Mouse (Mus musculus) neural tube, embryonic 13.5 days (tissue): ENCODE results near the gene Ppib. TPM values are rescaled to one million over a fixed set of nuclear protein-coding genes. Genes with fewer than 3 reads are reported as not detected.
A peak's percentile ranks its signal among the peaks of the same experiment; 100 is the strongest.

Experiments used
- ATAC-seq: fragments of 200-750 bp; cut with Nextera tagmentation; 2 replicates; pipeline ENCODE4 v1.8.0; 2017; ENCODE audit warnings: low read depth, mild to moderate bottlenecking, moderate TSS enrichment, moderate library complexity
- H3K27ac ChIP-seq: fragments of 300-500 bp; sonication (generic); replicated peaks from 2 replicates; pipeline ENCODE4 v1.5.1; 2015; ENCODE audit warnings: moderate library complexity, mild to moderate bottlenecking, inconsistent platforms
- H3K27me3 ChIP-seq: fragments of 300-500 bp; sonication (generic); 2 replicates; pipeline ENCODE4 v1.6.1; 2015; ENCODE audit warnings: mild to moderate bottlenecking, inconsistent platforms
- H3K36me3 ChIP-seq: fragments of 300-500 bp; sonication (generic); 2 replicates; pipeline ENCODE4 v1.6.1; 2015; ENCODE audit warnings: mild to moderate bottlenecking, inconsistent platforms
- H3K4me1 ChIP-seq: fragments of 300-500 bp; sonication (generic); replicated peaks from 2 replicates; pipeline ENCODE4 v1.6.1; 2015; ENCODE audit warnings: inconsistent platforms
- H3K4me2 ChIP-seq: fragments of 300-500 bp; sonication (generic); 2 replicates; pipeline ENCODE4 v1.6.1; 2015; ENCODE audit warnings: inconsistent platforms, mild to moderate bottlenecking, moderate library complexity
- H3K4me3 ChIP-seq: fragments of 300-500 bp; sonication (generic); 2 replicates; pipeline ENCODE4 v1.5.1; 2015; ENCODE audit warnings: mild to moderate bottlenecking, inconsistent platforms
- H3K9ac ChIP-seq: fragments of 300-500 bp; sonication (generic); 2 replicates; pipeline ENCODE4 v1.6.1; 2015; ENCODE audit warnings: moderate library complexity, mild to moderate bottlenecking, inconsistent platforms
- H3K9me3 ChIP-seq: fragments of 300-500 bp; sonication (generic); 2 replicates; pipeline ENCODE4 v1.6.1; 2016; ENCODE audit warnings: inconsistent platforms
- WGBS: fragments of 180-500 bp; shearing (Covaris S2); methylation state at CpG from one replicate; pipeline ENCODE4 v1.1.7; 2015; 5-methylcytosine and 5-hydroxymethylcytosine counted together
- polyA plus RNA-seq: library from polyadenylated mRNA; unstranded; fragments of >200 nt; fragmentation: Nextera tagmentation; extraction: Ambion mirVana; gene quantifications from 2 replicates; pipeline ENCODE4 v1.2.1, GENCODE M21; 2015

The Ppib gene
- polyA plus RNA-seq, 1 experiment from 2014 or later = 438 TPM

DNA sequence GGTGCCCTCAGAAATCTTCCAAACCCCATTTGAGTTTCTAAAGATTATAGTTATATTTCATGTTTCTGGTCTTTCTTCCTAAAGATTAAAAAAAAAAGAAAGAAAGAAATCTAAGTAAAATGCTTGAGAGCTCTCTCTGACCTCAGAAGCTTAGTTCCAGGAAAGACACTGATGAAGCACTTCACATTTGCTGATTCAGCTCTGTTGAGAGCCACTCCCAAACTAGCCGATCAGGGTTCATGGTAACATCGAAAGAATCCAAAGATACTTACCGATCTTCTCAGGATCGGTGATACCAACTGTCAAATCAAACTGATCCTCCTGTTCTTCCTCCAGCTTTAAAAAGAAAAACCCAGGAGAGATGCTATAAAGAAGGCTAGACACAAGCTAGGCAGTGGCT lies 44.6 kb downstream of the Ppib start:
- Histone ChIP-seq H3K27ac (no peak overlapping the region), H3K4me1 (no peaks in the 10 kb centered on the region), H3K27me3 (no peaks in the 10 kb centered on the region), H3K36me3 (peaks cover 95% of the 10 kb centered on the region), H3K4me2 (no peak overlapping the region), H3K9me3 (no peaks in the 10 kb centered on the region), H3K4me3 (no peak overlapping the region), H3K9ac (no peak overlapping the region)
- ATAC-seq = no peak
- 94% methylated on average over 4 of the region's 4 CpGs for WGBS

DNA sequence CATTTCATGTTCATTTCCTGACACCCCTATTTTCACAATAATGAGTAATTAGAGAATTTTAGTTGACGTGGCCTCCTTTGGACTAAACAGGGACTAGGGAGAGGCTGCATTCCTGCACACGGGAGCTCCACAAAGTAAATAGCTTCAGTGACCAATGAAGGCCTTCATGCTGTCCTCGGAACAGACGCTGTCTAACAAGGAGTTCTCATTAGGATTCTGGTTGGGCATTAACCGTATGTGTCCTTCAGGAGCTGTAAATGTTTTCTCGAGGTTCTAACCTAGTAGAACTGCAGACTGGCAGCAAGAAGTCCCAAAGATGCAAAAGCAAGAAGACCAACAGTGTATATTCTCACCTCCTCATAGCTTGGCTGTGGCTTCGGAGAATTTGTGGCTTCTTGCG lies 45.1 kb downstream of the Ppib start:
- peaks cover 3% of the 10 kb centered on the region for H3K4me1 ChIP-seq
- WGBS = 92% methylated on average over 8 of the region's 8 CpGs
- no peaks in the 10 kb centered on the region for H3K9me3 ChIP-seq
- peaks cover 93% of the 10 kb centered on the region for H3K36me3 ChIP-seq
- H3K4me2 ChIP-seq = no peak overlapping the region
- no peak overlapping the region for H3K27ac ChIP-seq
- no peaks in the 10 kb centered on the region for H3K27me3 ChIP-seq
- no peak for ATAC-seq
- H3K9ac ChIP-seq = no peak overlapping the region
- H3K4me3 ChIP-seq = no peak overlapping the region

DNA sequence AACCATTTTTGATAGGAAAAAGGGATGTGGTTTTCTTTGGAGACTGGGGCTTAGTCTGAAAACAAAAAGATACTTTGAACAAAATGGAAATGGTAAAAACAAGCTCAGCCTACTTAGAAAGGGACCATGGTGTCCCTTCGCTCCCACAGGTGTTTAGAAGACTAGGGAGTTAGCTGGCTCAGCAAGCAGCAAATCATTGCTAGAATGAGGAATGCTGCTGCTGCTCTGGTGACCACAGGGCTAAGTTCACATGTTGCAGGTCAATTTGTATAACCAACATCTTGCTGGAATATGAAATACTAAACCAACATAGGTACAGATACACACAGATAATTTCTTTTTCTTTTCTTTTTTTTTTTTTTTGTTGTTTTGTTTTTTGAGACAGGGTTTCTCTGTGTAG lies 49.6 kb downstream of the Ppib start:
- Histone ChIP-seq H3K9ac (no peak overlapping the region), H3K36me3 (peaks cover 69% of the 10 kb centered on the region), H3K27me3 (no peaks in the 10 kb centered on the region), H3K4me1 (peaks cover 14% of the 10 kb centered on the region), H3K27ac (no peak overlapping the region), H3K4me3 (no peak overlapping the region), H3K4me2 (no peak overlapping the region), H3K9me3 (no peaks in the 10 kb centered on the region)
- WGBS = 85% methylated on average over 1 of the region's 1 CpGs
- no peak for ATAC-seq

DNA sequence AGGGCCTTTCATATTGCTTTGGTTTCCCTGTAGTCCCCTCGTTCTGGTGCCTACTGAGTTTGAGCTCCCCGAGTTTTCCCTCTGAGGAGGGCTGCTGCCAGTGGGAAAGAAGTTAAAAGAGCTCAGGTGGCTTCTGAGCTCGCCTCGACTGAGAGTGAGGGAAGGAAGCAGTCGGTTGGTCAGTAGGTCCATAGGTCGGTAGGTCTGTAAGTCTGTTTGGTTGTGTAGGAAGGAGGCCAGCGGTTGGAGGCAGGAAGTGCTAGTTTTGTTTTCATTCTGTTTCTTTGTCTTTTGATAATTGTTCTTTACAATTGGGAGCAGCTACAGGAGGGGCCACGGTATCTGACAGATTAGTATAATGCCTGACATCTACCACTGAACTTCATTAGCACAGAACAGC lies 50.1 kb downstream of the Ppib start:
- Histone ChIP-seq H3K9me3 (no peaks in the 10 kb centered on the region), H3K9ac (no peak overlapping the region), H3K4me2 (no peak overlapping the region), H3K27ac (0 out of 2 replicates have a peak overlapping the region, but pooled peaks have one; percentile 23), H3K4me1 (peaks cover 14% of the 10 kb centered on the region), H3K4me3 (no peak overlapping the region), H3K36me3 (peaks cover 67% of the 10 kb centered on the region), H3K27me3 (no peaks in the 10 kb centered on the region)
- 56% methylated on average over 8 of the region's 8 CpGs for WGBS
- no peak for ATAC-seq

DNA sequence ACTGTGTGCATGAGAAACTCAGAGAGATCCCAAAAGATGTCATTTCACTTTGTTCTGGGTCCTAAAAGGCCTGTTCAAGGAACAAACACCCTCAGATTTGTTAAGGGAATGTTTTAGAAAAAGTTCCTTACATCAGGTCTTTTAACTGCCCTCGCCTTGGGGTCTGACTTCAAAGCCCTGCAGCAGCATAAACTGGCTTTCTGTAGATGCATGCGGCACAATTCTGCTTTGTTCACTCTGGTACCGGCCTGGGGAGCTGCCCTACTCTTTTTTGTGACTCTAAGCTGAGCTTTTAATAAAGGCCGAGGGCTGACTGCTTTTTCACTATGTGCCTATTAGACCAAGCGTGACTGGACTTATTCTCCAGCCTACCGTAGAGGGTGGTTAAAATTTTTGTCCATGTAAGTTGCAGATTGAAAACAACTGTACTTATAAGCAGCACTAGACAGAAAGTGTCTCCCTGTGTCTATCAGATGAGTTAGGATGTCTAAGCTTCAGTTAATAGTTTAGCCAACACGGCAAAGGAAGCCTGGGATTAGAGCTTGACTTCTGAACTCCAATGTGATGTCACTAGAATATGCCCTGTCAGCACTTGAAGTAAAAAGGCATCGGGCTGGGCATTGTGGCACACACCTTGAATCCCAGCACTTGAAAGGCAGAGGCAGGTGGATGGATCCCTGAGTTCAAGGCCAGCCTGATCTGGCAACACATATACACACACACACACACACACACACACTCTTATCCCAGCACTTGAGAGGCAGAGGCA lies 50.8 kb downstream of the Ppib start:
- ATAC-seq = no peak
- Histone ChIP-seq H3K27ac (0 out of 2 replicates have a peak overlapping the region, but pooled peaks have one; percentile 25), H3K4me2 (no peak overlapping the region), H3K4me1 (peaks cover 14% of the 10 kb centered on the region), H3K36me3 (peaks cover 66% of the 10 kb centered on the region), H3K9me3 (no peaks in the 10 kb centered on the region), H3K9ac (no peak overlapping the region), H3K27me3 (no peaks in the 10 kb centered on the region), H3K4me3 (no peak overlapping the region)
- WGBS = 28% methylated on average over 8 of the region's 8 CpGs

DNA sequence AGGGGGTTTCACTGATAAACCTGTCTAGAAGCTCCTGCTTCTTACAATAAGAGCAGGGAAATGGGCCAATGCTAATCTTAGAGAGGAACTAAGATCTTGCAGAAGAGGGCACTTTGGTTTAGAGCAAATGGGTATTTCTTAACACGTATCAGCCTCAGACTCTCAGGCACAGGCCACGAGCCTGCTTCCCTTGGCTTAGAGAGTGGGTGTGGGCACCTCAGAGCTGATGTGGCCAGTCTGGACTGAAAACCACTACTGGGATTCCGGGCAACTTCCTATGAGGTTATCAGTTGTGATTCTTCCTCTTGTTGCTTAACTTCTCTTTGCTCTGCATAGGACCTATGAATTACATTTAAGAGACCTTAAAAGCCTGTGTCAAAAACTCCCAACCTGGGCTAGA lies 54.3 kb downstream of the Ppib start:
- no peaks in the 10 kb centered on the region for H3K9me3 ChIP-seq
- no peak for ATAC-seq
- no peak overlapping the region for H3K27ac ChIP-seq
- WGBS = 92% methylated on average over 3 of the region's 3 CpGs
- no peak overlapping the region for H3K4me3 ChIP-seq
- no peak overlapping the region for H3K9ac ChIP-seq
- H3K36me3 ChIP-seq = peaks cover 36% of the 10 kb centered on the region
- no peak overlapping the region for H3K4me2 ChIP-seq
- H3K27me3 ChIP-seq = no peaks in the 10 kb centered on the region
- peaks cover 20% of the 10 kb centered on the region for H3K4me1 ChIP-seq

Other genes starting within 250 kb of the Ppib start
- 8.6 and 10.0 TPM in 2 replicates for gene Zfp609, start 232.7 kb upstream of the Ppib start, polyA plus RNA-seq
- 33.8 and 43.7 TPM in 2 replicates for gene Pclaf, start 170.0 kb upstream of the Ppib start, polyA plus RNA-seq
- 31.5 and 35.5 TPM in 2 replicates for gene Trip4, start 151.4 kb upstream of the Ppib start, polyA plus RNA-seq
- 22.3 and 26.6 TPM in 2 replicates for gene Csnk1g1, start 151.3 kb upstream of the Ppib start, polyA plus RNA-seq
- 5.3 and 6.6 TPM in 2 replicates for gene Snx22, start 9.5 kb downstream of the Ppib start, polyA plus RNA-seq
- 83.5 and 84.3 TPM in 2 replicates for gene Snx1, start 66.4 kb downstream of the Ppib start, polyA plus RNA-seq
- 99.2 and 110 TPM in 2 replicates for gene Ciao2a, start 66.4 kb downstream of the Ppib start, polyA plus RNA-seq
- 1.3 and 2.5 TPM in 2 replicates for gene Dapk2, start 98.0 kb downstream of the Ppib start, polyA plus RNA-seq